Mouse (Mus musculus) E14TG2a.4 (cell line): ENCODE results near the gene Aup1.

Experiments
- CTCF ChIP-seq: conservative IDR thresholded peaks from 2 replicates; pipeline ENCODE4 v1.5.1; 2014; ENCODE audit warnings: low read length
- POU5F1 ChIP-seq: IDR thresholded peaks from 2 replicates; pipeline ENCODE4 v1.6.1; 2014; ENCODE audit warnings: low read length, borderline replicate concordance

DNA sequence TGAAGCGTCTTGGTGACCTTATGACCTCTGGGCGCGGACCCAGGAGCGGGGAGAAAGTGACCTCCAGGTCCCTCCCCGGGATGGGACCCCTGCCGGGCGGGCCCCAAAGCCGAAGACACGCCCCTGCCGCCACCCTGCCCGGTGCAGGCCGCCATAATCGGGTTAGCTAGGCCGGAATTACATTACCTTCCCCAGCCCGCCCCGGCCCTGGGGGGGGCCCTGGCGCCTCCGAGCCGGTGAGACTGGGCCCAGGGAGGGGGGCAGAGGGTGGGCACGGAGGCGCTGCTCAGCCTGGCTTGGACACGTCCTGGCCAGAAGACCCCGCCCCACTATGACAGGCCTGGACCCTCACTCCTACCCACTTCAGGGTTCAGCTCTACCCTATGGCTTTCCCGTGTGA, 16.9 kb downstream of the Aup1 start:
- TF ChIP-seq CTCF, result no peak
- TF ChIP-seq POU5F1, result no peak
